Mouse (Mus musculus) midbrain, embryonic 12.5 days (tissue): ENCODE data around the gene Tcaf3. TPM values are rescaled to one million over a fixed set of nuclear protein-coding genes. Genes with fewer than 3 reads are reported as not detected.

ENCODE experiments used
- ATAC-seq: fragments of 200-750 bp; cut with Nextera tagmentation; 2 replicates; pipeline ENCODE4 v1.8.0; 2017; ENCODE audit warnings: low read depth, moderate TSS enrichment, moderate library complexity; ENCODE audit not compliant: low FRiP score
- H3K27ac ChIP-seq: fragments of 300-500 bp; sonication (generic); replicated peaks from 2 replicates; pipeline ENCODE4 v1.5.1; 2016; ENCODE audit warnings: mild to moderate bottlenecking
- H3K27me3 ChIP-seq: fragments of 300-500 bp; sonication (generic); 2 replicates; pipeline ENCODE4 v1.6.1; 2016; ENCODE audit warnings: mild to moderate bottlenecking
- H3K36me3 ChIP-seq: fragments of 300-500 bp; sonication (generic); 2 replicates; pipeline ENCODE4 v1.6.1; 2016
- H3K4me1 ChIP-seq: fragments of 300-500 bp; sonication (generic); 2 replicates; pipeline ENCODE4 v1.6.1; 2016
- H3K4me2 ChIP-seq: fragments of 300-500 bp; sonication (generic); replicated peaks from 2 replicates; pipeline ENCODE4 v1.6.1; 2016; ENCODE audit warnings: mild to moderate bottlenecking, moderate library complexity
- H3K4me3 ChIP-seq: fragments of 300-500 bp; sonication (generic); 2 replicates; pipeline ENCODE4 v1.5.1; 2016; ENCODE audit warnings: mild to moderate bottlenecking
- H3K9ac ChIP-seq: fragments of 300-500 bp; sonication (generic); replicated peaks from 2 replicates; pipeline ENCODE4 v1.6.1; 2016; ENCODE audit warnings: mild to moderate bottlenecking, moderate library complexity
- H3K9me3 ChIP-seq: fragments of 300-500 bp; sonication (generic); 2 replicates; pipeline ENCODE4 v1.6.1; 2016; ENCODE audit warnings: mild to moderate bottlenecking
- WGBS: fragments of 180-500 bp; shearing (Covaris S2); methylation state at CpG from one replicate; pipeline ENCODE4 v1.1.7; 2016; 5-methylcytosine and 5-hydroxymethylcytosine counted together
- polyA plus RNA-seq: library from polyadenylated mRNA; unstranded; fragments of >200 nt; fragmentation: Nextera tagmentation; extraction: Ambion mirVana; gene quantifications from 2 replicates; pipeline ENCODE4 v1.2.1, GENCODE M21; 2016

The Tcaf3 gene
- polyA plus RNA-seq, 1 experiment from 2014 or later: not detected

DNA sequence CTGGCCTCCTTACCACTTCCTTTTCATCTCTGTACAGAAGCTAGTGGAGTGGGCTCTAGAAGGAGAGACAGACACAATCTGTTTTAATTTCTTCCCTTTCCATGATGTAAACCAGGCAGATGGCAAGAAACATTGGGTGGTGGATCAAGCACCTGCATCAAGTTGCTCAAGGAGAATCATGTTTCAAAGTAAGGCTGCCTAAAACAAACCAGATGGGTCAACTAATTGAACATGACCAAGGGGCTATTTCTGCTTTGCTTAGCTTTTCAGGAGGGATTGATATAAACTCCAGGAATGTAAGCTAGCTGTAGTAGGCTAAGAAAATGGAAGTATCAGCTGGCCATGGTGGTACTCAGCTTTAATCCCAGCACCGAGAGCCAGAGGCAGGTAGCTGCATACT lies 56.8 kb downstream of the Tcaf3 start:
- Histone ChIP-seq H3K4me2 (no peak overlapping the region), H3K27me3 (no peaks in the 10 kb centered on the region), H3K4me3 (no peak overlapping the region), H3K4me1 (no peaks in the 10 kb centered on the region), H3K9ac (no peak overlapping the region), H3K27ac (no peak overlapping the region), H3K9me3 (no peaks in the 10 kb centered on the region), H3K36me3 (no peaks in the 10 kb centered on the region)
- no peak for ATAC-seq
- WGBS: 89% methylated on average over 1 of the region's 1 CpGs

DNA sequence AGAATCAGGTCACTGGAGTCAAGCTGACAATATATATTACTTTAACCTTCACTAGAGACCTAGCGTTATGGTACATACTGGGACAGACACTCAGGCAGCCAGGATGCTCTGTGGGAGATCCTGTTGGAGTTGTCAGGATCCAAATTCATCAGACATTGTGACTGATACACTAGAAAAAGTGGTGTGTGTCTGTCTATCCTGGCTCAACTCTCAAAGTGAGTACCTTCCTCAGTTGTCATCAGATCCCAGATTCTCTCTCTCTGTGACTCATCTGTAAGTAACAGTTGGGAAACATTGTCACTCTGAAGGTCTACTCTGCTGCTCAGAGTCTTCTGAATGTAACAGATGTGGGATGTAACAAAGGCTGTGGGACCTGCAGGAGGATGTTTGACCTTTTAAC lies 57.8 kb downstream of the Tcaf3 start:
- ATAC-seq: no peak
- H3K4me1 ChIP-seq: no peaks in the 10 kb centered on the region
- no peaks in the 10 kb centered on the region for H3K27me3 ChIP-seq
- no peak overlapping the region for H3K4me3 ChIP-seq
- no peak overlapping the region for H3K4me2 ChIP-seq
- H3K27ac ChIP-seq: no peak overlapping the region
- WGBS: 90% methylated on average over 1 of the region's 1 CpGs
- H3K9ac ChIP-seq: no peak overlapping the region
- H3K36me3 ChIP-seq: no peaks in the 10 kb centered on the region
- H3K9me3 ChIP-seq: no peaks in the 10 kb centered on the region

Other genes with a start within 250 kb of the Tcaf3 start
- 66.7 and 71.5 TPM in 2 replicates for gene Zyx, start 248.1 kb downstream of the Tcaf3 start, polyA plus RNA-seq
- gene Epha1, start 224.4 kb downstream of the Tcaf3 start, polyA plus RNA-seq: 0.81 and 1.3 TPM in 2 replicates
- gene Tas2r143, start 197.5 kb downstream of the Tcaf3 start, polyA plus RNA-seq: not detected in 2 replicates
- gene Tas2r135, start 192.3 kb downstream of the Tcaf3 start, polyA plus RNA-seq: not detected in 2 replicates
- not detected in 2 replicates for gene Tas2r126, start 163.2 kb downstream of the Tcaf3 start, polyA plus RNA-seq
- not detected in 2 replicates for gene Olfr458, start 132.5 kb downstream of the Tcaf3 start, polyA plus RNA-seq
- not detected in 2 replicates for gene Olfr457, start 121.4 kb downstream of the Tcaf3 start, polyA plus RNA-seq
- gene Olfr456, start 110.5 kb downstream of the Tcaf3 start, polyA plus RNA-seq: not detected in 2 replicates
- not detected in 2 replicates for gene Olfr455, start 50.1 kb downstream of the Tcaf3 start, polyA plus RNA-seq
- gene Tcaf2, start 47.6 kb upstream of the Tcaf3 start, polyA plus RNA-seq: 3.2 TPM in 2 replicates
- 182 and 205 TPM in 2 replicates for gene Tcaf1, start 112.4 kb upstream of the Tcaf3 start, polyA plus RNA-seq
- gene Olfr453, start 141.7 kb upstream of the Tcaf3 start, polyA plus RNA-seq: not detected in 2 replicates
- gene Olfr38, start 158.7 kb upstream of the Tcaf3 start, polyA plus RNA-seq: not detected in 2 replicates
- not detected in 2 replicates for gene Olfr452, start 187.4 kb upstream of the Tcaf3 start, polyA plus RNA-seq
- gene Olfr450, start 214.2 kb upstream of the Tcaf3 start, polyA plus RNA-seq: not detected in 2 replicates
- gene Olfr449, start 236.7 kb upstream of the Tcaf3 start, polyA plus RNA-seq: not detected in 2 replicates